Mouse (Mus musculus): Measurements from ENCODE around the gene Alox12. TPM values are rescaled to one million over a fixed set of nuclear protein-coding genes. Genes with fewer than 3 reads are reported as not detected.

Gene Alox12
- total and polyA plus RNA-seq, 3 experiments = 0.02 to 0.11 TPM; not detected in 1

- Histone ChIP-seq H3K4me1 (ENCODE audit: insufficient read depth, low read depth, low read length) (peaks cover 47% of the 10 kb centered on the region), H3K27me3 (ENCODE audit: insufficient read depth, low read length) (peaks cover 27% of the 10 kb centered on the region), H3K4me3 (ENCODE audit: low read depth, low read length) (no peak overlapping the region), H3K36me3 (replicated peaks) (peaks cover 10% of the 10 kb centered on the region), H3K9me3 (replicated peaks) (no peaks in the 10 kb centered on the region)
- DNase-seq (ENCODE audit: low spot score) (no peak), ATAC-seq (ENCODE audit: extremely low read depth, insufficient number of reproducible peaks, low FRiP score, poor library complexity, severe bottlenecking) (no peak)
- TF ChIP-seq POLR2AphosphoS5 (IDR thresholded peaks at IDR 0.05; ENCODE audit: insufficient replicate concordance, low read depth, low read length) (no peak), TAL1 (conservative IDR thresholded peaks at IDR 0.05; ENCODE audit: low read depth, low read length) (no peak), CTCF (IDR thresholded peaks at IDR 0.05; ENCODE audit: low read depth, low read length) (no peak), GATA1 (IDR thresholded peaks at IDR 0.05; ENCODE audit: borderline replicate concordance, low read length) (no peak), GATA2 (IDR thresholded peaks at IDR 0.05; ENCODE audit: borderline replicate concordance, low read depth, low read length) (no peak)
Observed at GRCm38 (mm10) chr11:70227661-70228245, 27.4 kb downstream of the Alox12 start.

GRCm38 (mm10) chr11:70227126-70227525 lies 28.0 kb downstream of the Alox12 start:
- Histone ChIP-seq H3K4me1 (ENCODE audit: insufficient read depth, low read depth, low read length) (peaks cover 46% of the 10 kb centered on the region), H3K36me3 (replicated peaks) (peaks cover 13% of the 10 kb centered on the region), H3K27me3 (ENCODE audit: insufficient read depth, low read length) (peaks cover 27% of the 10 kb centered on the region), H3K9me3 (replicated peaks) (no peaks in the 10 kb centered on the region), H3K4me3 (ENCODE audit: low read depth, low read length) (no peak overlapping the region)
- ATAC-seq (ENCODE audit: extremely low read depth, insufficient number of reproducible peaks, low FRiP score, poor library complexity, severe bottlenecking) (no peak), DNase-seq (ENCODE audit: low spot score) (no peak)
- TF ChIP-seq GATA1 (IDR thresholded peaks at IDR 0.05; ENCODE audit: borderline replicate concordance, low read length) (no peak), POLR2AphosphoS5 (IDR thresholded peaks at IDR 0.05; ENCODE audit: insufficient replicate concordance, low read depth, low read length) (no peak), TAL1 (conservative IDR thresholded peaks at IDR 0.05; ENCODE audit: low read depth, low read length) (no peak), CTCF (IDR thresholded peaks at IDR 0.05; ENCODE audit: low read depth, low read length) (no peak), GATA2 (IDR thresholded peaks at IDR 0.05; ENCODE audit: borderline replicate concordance, low read depth, low read length) (no peak)

- DNase-seq (ENCODE audit: low spot score) (no peak), ATAC-seq (ENCODE audit: extremely low read depth, insufficient number of reproducible peaks, low FRiP score, poor library complexity, severe bottlenecking) (no peak)
- Histone ChIP-seq H3K4me1 (ENCODE audit: insufficient read depth, low read depth, low read length) (peaks cover 51% of the 10 kb centered on the region), H3K27me3 (ENCODE audit: insufficient read depth, low read length) (peaks cover 27% of the 10 kb centered on the region), H3K36me3 (replicated peaks) (peaks cover 13% of the 10 kb centered on the region), H3K9me3 (replicated peaks) (no peaks in the 10 kb centered on the region), H3K4me3 (ENCODE audit: low read depth, low read length) (no peak overlapping the region)
- TF ChIP-seq TAL1 (conservative IDR thresholded peaks at IDR 0.05; ENCODE audit: low read depth, low read length) (no peak), CTCF (IDR thresholded peaks at IDR 0.05; ENCODE audit: low read depth, low read length) (no peak), POLR2AphosphoS5 (IDR thresholded peaks at IDR 0.05; ENCODE audit: insufficient replicate concordance, low read depth, low read length) (no peak), GATA1 (IDR thresholded peaks at IDR 0.05; ENCODE audit: borderline replicate concordance, low read length) (no peak), GATA2 (IDR thresholded peaks at IDR 0.05; ENCODE audit: borderline replicate concordance, low read depth, low read length) (no peak)
Observed at GRCm38 (mm10) chr11:70226602-70226890, 28.6 kb downstream of the Alox12 start.

GRCm38 (mm10) chr11:70225798-70226601 lies 29.2 kb downstream of the Alox12 start:
- DNase-seq (ENCODE audit: low spot score) (no peak), ATAC-seq (ENCODE audit: extremely low read depth, insufficient number of reproducible peaks, low FRiP score, poor library complexity, severe bottlenecking) (no peak)
- H3K4me3 ChIP-seq (ENCODE audit: low read depth, low read length) = no peak overlapping the region
- H3K9me3 ChIP-seq (replicated peaks) = no peaks in the 10 kb centered on the region
- H3K27me3 ChIP-seq (ENCODE audit: insufficient read depth, low read length) = peaks cover 27% of the 10 kb centered on the region
- TF ChIP-seq TAL1 (conservative IDR thresholded peaks at IDR 0.05; ENCODE audit: low read depth, low read length) = no peak
- TF ChIP-seq GATA2 (IDR thresholded peaks at IDR 0.05; ENCODE audit: borderline replicate concordance, low read depth, low read length) = no peak
- no peak for TF ChIP-seq GATA1 (IDR thresholded peaks at IDR 0.05; ENCODE audit: borderline replicate concordance, low read length)
- TF ChIP-seq CTCF (IDR thresholded peaks at IDR 0.05; ENCODE audit: low read depth, low read length) = no peak
- TF ChIP-seq POLR2AphosphoS5 (IDR thresholded peaks at IDR 0.05; ENCODE audit: insufficient replicate concordance, low read depth, low read length) = no peak
- peaks cover 13% of the 10 kb centered on the region for H3K36me3 ChIP-seq (replicated peaks)
- peaks cover 55% of the 10 kb centered on the region for H3K4me1 ChIP-seq (ENCODE audit: insufficient read depth, low read depth, low read length)

- Histone ChIP-seq H3K9me3 (replicated peaks) (no peaks in the 10 kb centered on the region), H3K36me3 (replicated peaks) (peaks cover 18% of the 10 kb centered on the region), H3K4me1 (ENCODE audit: insufficient read depth, low read depth, low read length) (peaks cover 53% of the 10 kb centered on the region), H3K27me3 (ENCODE audit: insufficient read depth, low read length) (peaks cover 10% of the 10 kb centered on the region), H3K4me3 (ENCODE audit: low read depth, low read length) (no peak overlapping the region)
- ATAC-seq (ENCODE audit: extremely low read depth, insufficient number of reproducible peaks, low FRiP score, poor library complexity, severe bottlenecking) = no peak
- no peak for DNase-seq (ENCODE audit: low spot score)
- TF ChIP-seq TAL1 (conservative IDR thresholded peaks at IDR 0.05; ENCODE audit: low read depth, low read length) (no peak), CTCF (IDR thresholded peaks at IDR 0.05; ENCODE audit: low read depth, low read length) (no peak), GATA2 (IDR thresholded peaks at IDR 0.05; ENCODE audit: borderline replicate concordance, low read depth, low read length) (no peak), GATA1 (IDR thresholded peaks at IDR 0.05; ENCODE audit: borderline replicate concordance, low read length) (no peak), POLR2AphosphoS5 (IDR thresholded peaks at IDR 0.05; ENCODE audit: insufficient replicate concordance, low read depth, low read length) (no peak)
Observed at GRCm38 (mm10) chr11:70223724-70224123, 31.4 kb downstream of the Alox12 start.

Measured in G1E (cell line).